Mouse (Mus musculus) G1E (cell line): ENCODE data around the gene Avil. TPM values are rescaled to one million over a fixed set of nuclear protein-coding genes. Genes with fewer than 3 reads are reported as not detected.

Experiments
- ATAC-seq: 2 replicates; pipeline ENCODE4 v1.8.0; 2016; ENCODE audit warnings: mild to moderate bottlenecking; ENCODE audit not compliant: insufficient number of reproducible peaks, poor library complexity, low FRiP score, severe bottlenecking; ENCODE audit errors: extremely low read depth
- DNase-seq: peaks from one replicate; pipeline ENCODE4 v3.0.0; 2012; ENCODE audit warnings: low spot score
- H3K27me3 ChIP-seq: 2 replicates; pipeline ENCODE4 v1.6.1; 2012; ENCODE audit warnings: mild to moderate bottlenecking, low read length, inconsistent platforms; ENCODE audit not compliant: insufficient read depth
- H3K36me3 ChIP-seq: replicated peaks from 2 replicates; pipeline ENCODE3; 2012; ENCODE audit warnings: mild to moderate bottlenecking, inconsistent platforms
- H3K4me1 ChIP-seq: 2 replicates; pipeline ENCODE4 v1.6.1; 2012; ENCODE audit warnings: low read depth, low read length, inconsistent platforms, mixed read lengths; ENCODE audit not compliant: insufficient read depth
- H3K4me3 ChIP-seq: 2 replicates; pipeline ENCODE4 v1.5.1; 2012; ENCODE audit warnings: low read depth, mild to moderate bottlenecking, inconsistent platforms, low read length, moderate library complexity, mixed read lengths
- H3K9me3 ChIP-seq: replicated peaks from 2 replicates; pipeline ENCODE4 v1.6.1; 2012; ENCODE audit warnings: inconsistent platforms
- CTCF ChIP-seq: IDR thresholded peaks from 2 replicates; pipeline ENCODE4 v1.5.1; 2012; ENCODE audit warnings: low read depth, low read length, inconsistent platforms, mixed read lengths
- GATA1 ChIP-seq: IDR thresholded peaks from 2 replicates; pipeline ENCODE4 v1.6.1; 2012; ENCODE audit warnings: borderline replicate concordance, low read length, inconsistent platforms, mixed read lengths
- GATA2 ChIP-seq: IDR thresholded peaks from 2 replicates; pipeline ENCODE4 v1.6.1; 2012; ENCODE audit warnings: low read depth, low read length, inconsistent platforms, borderline replicate concordance
- POLR2AphosphoS5 ChIP-seq: IDR thresholded peaks from 2 replicates; pipeline ENCODE4 v1.6.1; 2012; ENCODE audit warnings: low read depth, low read length, inconsistent platforms; ENCODE audit not compliant: insufficient replicate concordance
- TAL1 ChIP-seq: conservative IDR thresholded peaks from 2 replicates; pipeline ENCODE4 v1.6.1; 2012; ENCODE audit warnings: low read depth, low read length, inconsistent platforms, mixed read lengths
- polyA plus RNA-seq: library from polyadenylated mRNA; stranded (reverse); fragments of >175 nt; gene quantifications from 2 replicates; pipeline ENCODE4 v1.2.3, GENCODE M21; 2012
- total RNA-seq, 2 experiments: library from RNA; stranded (forward) in 1 of 2; stranded (reverse) in 1 of 2; fragments of 200-1000 nt in 1 of 2; fragments of >200 nt in 1 of 2; fragmentation: Nextera tagmentation in 1 of 2; gene quantifications; 2 replicates each; pipeline ENCODE4 v1.2.3; 2014 to 2017

Gene Avil
- total and polyA plus RNA-seq, 3 experiments, result 0.05 TPM; not detected in 2

GRCm38 (mm10) chr10:126961757-126962156, 38.8 kb upstream of the Avil start:
- no peak for DNase-seq
- peaks cover 6% of the 10 kb centered on the region for H3K4me1 ChIP-seq

GRCm38 (mm10) chr10:126962271-126962965, 38.1 kb upstream of the Avil start:
- H3K36me3 ChIP-seq, result no peaks in the 10 kb centered on the region
- no peak overlapping the region; the same call in 1 of the 2 replicates for H3K4me3 ChIP-seq
- no peak for TF ChIP-seq POLR2AphosphoS5
- no peak for TF ChIP-seq CTCF
- no peak for TF ChIP-seq GATA2
- no peak for TF ChIP-seq TAL1
- no peak for TF ChIP-seq GATA1
- no peak for DNase-seq
- H3K9me3 ChIP-seq, result no peaks in the 10 kb centered on the region
- peaks cover 29% of the 10 kb centered on the region for H3K27me3 ChIP-seq
- peak; percentile 63 for ATAC-seq
- peaks cover 6% of the 10 kb centered on the region for H3K4me1 ChIP-seq

More at GRCm38 (mm10) chr10:126961757-126962156, 38.8 kb upstream of the Avil start:
- Histone ChIP-seq H3K9me3 (no peaks in the 10 kb centered on the region), H3K27me3 (peaks cover 34% of the 10 kb centered on the region), H3K4me3 (no peak overlapping the region), H3K36me3 (no peaks in the 10 kb centered on the region)
- no peak for TF ChIP-seq GATA2
- TF ChIP-seq POLR2AphosphoS5, result no peak
- TF ChIP-seq TAL1, result no peak
- TF ChIP-seq CTCF, result no peak
- TF ChIP-seq GATA1, result no peak
- no peak for ATAC-seq

GRCm38 (mm10) chr10:126962966-126963330, 37.6 kb upstream of the Avil start:
- ATAC-seq, result no peak
- no peak overlapping the region for H3K4me3 ChIP-seq

GRCm38 (mm10) chr10:126963821-126964220, 36.7 kb upstream of the Avil start:
- Histone ChIP-seq H3K27me3 (peaks cover 24% of the 10 kb centered on the region), H3K4me3 (no peak overlapping the region), H3K4me1 (peaks cover 6% of the 10 kb centered on the region), H3K9me3 (no peaks in the 10 kb centered on the region), H3K36me3 (no peaks in the 10 kb centered on the region)
- ATAC-seq (no peak), DNase-seq (no peak)
- TF ChIP-seq GATA2 (no peak), TAL1 (no peak), GATA1 (no peak), POLR2AphosphoS5 (no peak), CTCF (no peak)

More at GRCm38 (mm10) chr10:126962966-126963330, 37.6 kb upstream of the Avil start:
- Histone ChIP-seq H3K27me3 (peaks cover 24% of the 10 kb centered on the region), H3K9me3 (no peaks in the 10 kb centered on the region), H3K36me3 (no peaks in the 10 kb centered on the region), H3K4me1 (peaks cover 6% of the 10 kb centered on the region)
- TF ChIP-seq POLR2AphosphoS5 (no peak), GATA2 (no peak), CTCF (no peak), TAL1 (no peak), GATA1 (no peak)
- no peak for DNase-seq

GRCm38 (mm10) chr10:126971363-126972050, 29.0 kb upstream of the Avil start:
- ATAC-seq, result no peak
- H3K4me3 ChIP-seq, result no peak overlapping the region
- TF ChIP-seq TAL1 (no peak), GATA1 (no peak), CTCF (no peak), POLR2AphosphoS5 (no peak), GATA2 (no peak)
- peaks cover 52% of the 10 kb centered on the region for H3K27me3 ChIP-seq
- DNase-seq, result no peak
- peaks cover 8% of the 10 kb centered on the region for H3K4me1 ChIP-seq
- H3K9me3 ChIP-seq, result no peaks in the 10 kb centered on the region
- no peaks in the 10 kb centered on the region for H3K36me3 ChIP-seq

- H3K36me3 ChIP-seq, result no peaks in the 10 kb centered on the region
- ATAC-seq (no peak), DNase-seq (no peak)
- H3K27me3 ChIP-seq, result peaks cover 56% of the 10 kb centered on the region
- H3K4me3 ChIP-seq, result no peak overlapping the region
- TF ChIP-seq TAL1, result no peak
- no peak for TF ChIP-seq CTCF
- TF ChIP-seq POLR2AphosphoS5, result no peak
- TF ChIP-seq GATA1, result no peak
- TF ChIP-seq GATA2, result no peak
- no peaks in the 10 kb centered on the region for H3K9me3 ChIP-seq
- H3K4me1 ChIP-seq, result peaks cover 11% of the 10 kb centered on the region
Measured at GRCm38 (mm10) chr10:126972051-126972725, 28.3 kb upstream of the Avil start.
